Comparison of ENCODE assay signal across 10 mouse cellular contexts in the genomic region with DNA sequence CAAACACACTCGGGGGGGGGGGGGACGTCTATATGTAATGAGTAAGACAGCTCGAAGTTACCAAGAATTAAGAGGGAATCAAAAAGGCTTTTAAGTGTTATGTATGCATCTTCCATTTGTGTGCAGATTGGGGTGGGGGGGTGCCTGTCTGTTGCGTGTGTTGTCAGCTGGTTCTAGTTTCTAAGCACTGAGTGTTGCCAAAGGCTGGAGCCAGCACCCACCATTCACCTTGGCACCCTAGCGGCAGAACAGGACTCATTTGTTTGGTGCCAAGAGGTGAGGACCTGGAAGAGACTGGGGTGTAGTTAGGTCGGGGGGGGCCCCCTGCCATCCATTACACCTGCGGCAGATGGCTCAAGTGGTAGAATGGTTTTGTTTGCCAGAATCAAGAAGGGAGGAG.
A peak's percentile ranks its signal among the peaks of the same experiment; 100 is the strongest.
DNase-seq lines count a peak whose midpoint lies in the region.
"Had no signal": no experiment of that assay in that cellular context is flagged by ENCODE, and none has a peak within 500 bp of the region (broad histone marks: within the 10 kb centered on the region; RNA-seq: fewer than 3 reads in every experiment).

No protein-coding gene starts in this region.

- peaks cover 7% of the 10 kb centered on the region; the same call in 1 of the 2 replicates for H3K36me3 ChIP-seq in forebrain, embryonic 10.5 days (replicated peaks)

- intact Hi-C loops in left cerebral cortex, postnatal 4 days (cut with DNase I), result loop anchor here (5.0 to 10.0 kb wide), 2 partner anchors 195 to 843 kb away; no protein-coding TSS in a partner anchor

- peaks cover 100% of the 10 kb centered on the region for H3K27me3 ChIP-seq in forebrain, embryonic 10.5 days (ENCODE audit: poor library complexity, severe bottlenecking)

- H3K4me3 ChIP-seq in forebrain, embryonic 10.5 days, result peak overlapping the region; percentile 84

- no peaks in the 10 kb centered on the region for H3K9me3 ChIP-seq in forebrain, embryonic 10.5 days

- WGBS in forebrain, embryonic 10.5 days, result 4% methylated on average over 7 of the region's 7 CpGs

- H3K27ac ChIP-seq in forebrain, embryonic 10.5 days, result peak overlapping the region; percentile 100
- H3K27ac ChIP-seq: stomach, postnatal 0 days had no signal

- peaks cover 16% of the 10 kb centered on the region for H3K4me1 ChIP-seq in forebrain, embryonic 10.5 days

- peak; percentile 70 to 83 for DNase-seq in right cerebral cortex, postnatal 10 days (ENCODE audit: low spot score in 2 of 2)
- DNase-seq in right cerebral cortex, adult 18-20 months, result no peak
- DNase-seq in forebrain, embryonic 10.5 days (ENCODE audit: extremely low spot score, low spot score), result peak; percentile 36
- peak; percentile 82 for DNase-seq in left cerebral cortex, postnatal 4 days
- DNase-seq in retina, embryonic 14.5 days (ENCODE audit: low spot score), result peak; percentile 45
- no peak for DNase-seq in thymus, postnatal 36 days
- DNase-seq in heart, adult 8-10 months (ENCODE audit: low spot score), result no peak
- no peak for DNase-seq in T-cell, adult 2 months (ENCODE audit: low spot score)
- DNase-seq: adrenal gland, adult 2 months had no signal

Comparison
In these comparisons a context has a peak if more than half of its experiments do, and no peak if none do; other contexts are left out.
1. DNase-seq: peak in right cerebral cortex, postnatal 10 days (2 of 2), forebrain, embryonic 10.5 days (single experiment), left cerebral cortex, postnatal 4 days (single experiment) and retina, embryonic 14.5 days (single experiment); none in right cerebral cortex, adult 18-20 months (single experiment), thymus, postnatal 36 days (0 of 2), heart, adult 8-10 months (single experiment) and T-cell, adult 2 months (single experiment).